Mouse (Mus musculus) bone marrow, adult 2 months (tissue): ENCODE measurements around the gene Specc1.

Experiments
- CTCF ChIP-seq: fragments of 200-500 bp; IDR thresholded peaks from 2 replicates; pipeline ENCODE4 v1.5.1; 2011; ENCODE audit warnings: low read length, control low read depth; ENCODE audit not compliant: control insufficient read depth, insufficient read depth
- POLR2A ChIP-seq: fragments of 200-500 bp; IDR thresholded peaks from 2 replicates; pipeline ENCODE4 v1.6.1; 2011; ENCODE audit warnings: low read depth, mild to moderate bottlenecking, control low read depth, low read length, borderline replicate concordance; ENCODE audit not compliant: control insufficient read depth

- TF ChIP-seq CTCF (no peak), POLR2A (no peak)
Observed at GRCm38 (mm10) chr11:61937761-61938160, 18.8 kb upstream of the Specc1 start.
